Mouse (Mus musculus) CH12.LX (cell line): ENCODE measurements around the gene Rac3. TPM values are rescaled to one million over a fixed set of nuclear protein-coding genes. Genes with fewer than 3 reads are reported as not detected.
A peak's percentile ranks its signal among the peaks of the same experiment; 100 is the strongest.

Experiments used
- DNase-seq: peaks from one replicate; pipeline ENCODE4 v3.0.0-alpha.2; 2013; ENCODE audit errors: extremely low read depth
- H3K27ac ChIP-seq: 2 replicates; pipeline ENCODE4 v1.5.1; 2012; ENCODE audit warnings: low read depth, mild to moderate bottlenecking, control low read depth, moderate library complexity; ENCODE audit not compliant: insufficient read depth
- H3K27me3 ChIP-seq: replicated peaks from 2 replicates; pipeline ENCODE3; 2012; ENCODE audit warnings: inconsistent platforms
- H3K36me3 ChIP-seq, 2 experiments: replicated peaks in 1 of 2; 2 replicates each; pipeline versions ENCODE3 to v1.6.1; 2012; ENCODE audit warnings: inconsistent platforms in 1 of 2, low read length in 1 of 2, mild to moderate bottlenecking in 1 of 2, mixed read lengths in 1 of 2, moderate library complexity in 1 of 2; ENCODE audit not compliant: control insufficient read depth in 1 of 2, insufficient read depth in 1 of 2
- H3K4me1 ChIP-seq, 2 experiments: 2 replicates each; pipeline ENCODE4 v1.6.1; 2012; ENCODE audit warnings: inconsistent platforms in 1 of 2, moderate library complexity in 1 of 2; ENCODE audit not compliant: insufficient read depth in 2 of 2, control insufficient read depth in 1 of 2
- H3K4me2 ChIP-seq: 2 replicates; pipeline ENCODE4 v1.6.1; 2012; ENCODE audit warnings: low read depth, mild to moderate bottlenecking, control low read depth; ENCODE audit not compliant: poor library complexity, insufficient read depth, severe bottlenecking
- H3K4me3 ChIP-seq, 3 experiments: fragments of 150-350 bp in 1 of 3; sonication (generic) in 1 of 3; replicated peaks in 1 of 3; 2 replicates each; pipeline versions ENCODE3 to v1.5.1; 2011 to 2012; ENCODE audit warnings: low read depth in 2 of 3, low read length in 2 of 3, mild to moderate bottlenecking in 2 of 3, moderate library complexity in 2 of 3, control low read depth in 1 of 3, improper control_type of control experiment in 1 of 3, inconsistent platforms in 1 of 3, mixed read lengths in 1 of 3; ENCODE audit not compliant: poor library complexity in 1 of 3
- H3K79me2 ChIP-seq: replicated peaks from 2 replicates; pipeline ENCODE4 v1.6.1; 2012; ENCODE audit warnings: mild to moderate bottlenecking, moderate library complexity; ENCODE audit not compliant: control insufficient read depth, poor library complexity, insufficient read depth, severe bottlenecking; ENCODE audit errors: extremely low read depth
- H3K9ac ChIP-seq: 2 replicates; pipeline ENCODE4 v1.6.1; 2012; ENCODE audit warnings: low read depth, mild to moderate bottlenecking, control low read depth, moderate library complexity; ENCODE audit not compliant: insufficient read depth
- H3K9me3 ChIP-seq: replicated peaks from 2 replicates; pipeline ENCODE3; 2012; ENCODE audit warnings: low read length, inconsistent platforms, mixed read lengths
- CHD1 ChIP-seq: IDR thresholded peaks from 2 replicates; pipeline ENCODE4 v1.6.1; 2012; ENCODE audit warnings: low read depth, low read length, improper control_type of control experiment, inconsistent platforms
- CHD2 ChIP-seq: IDR thresholded peaks from 2 replicates; pipeline ENCODE4 v1.6.1; 2011; ENCODE audit warnings: low read length, improper control_type of control experiment
- CTCF ChIP-seq, 2 experiments: IDR thresholded peaks in 1 of 2; conservative IDR thresholded peaks in 1 of 2; 2 replicates each; pipeline ENCODE4 v1.5.1; 2011 to 2012; ENCODE audit warnings: low read depth in 2 of 2, low read length in 2 of 2, improper control_type of control experiment in 1 of 2, inconsistent platforms in 1 of 2, mild to moderate bottlenecking in 1 of 2, moderate library complexity in 1 of 2
- ELF1 ChIP-seq: IDR thresholded peaks from 2 replicates; pipeline ENCODE4 v1.6.1; 2014; ENCODE audit warnings: low read depth, mild to moderate bottlenecking, inconsistent platforms, low read length, improper control_type of control experiment
- GABPA ChIP-seq: IDR thresholded peaks from 2 replicates; pipeline ENCODE4 v1.6.1; 2012; ENCODE audit warnings: low read depth, low read length, improper control_type of control experiment, inconsistent platforms; ENCODE audit not compliant: insufficient replicate concordance
- MAX ChIP-seq: IDR thresholded peaks from 2 replicates; pipeline ENCODE4 v1.6.1; 2011; ENCODE audit warnings: low read length, improper control_type of control experiment
- NELFE ChIP-seq: IDR thresholded peaks from 2 replicates; pipeline ENCODE4 v1.6.1; 2011; ENCODE audit warnings: low read depth, low read length, improper control_type of control experiment
- POLR2AphosphoS2 ChIP-seq: IDR thresholded peaks from 2 replicates; pipeline ENCODE4 v1.6.1; 2011; ENCODE audit warnings: low read depth, low read length, improper control_type of control experiment
- TCF12 ChIP-seq: IDR thresholded peaks from 2 replicates; pipeline ENCODE4 v1.6.1; 2014; ENCODE audit warnings: low read depth, mild to moderate bottlenecking, inconsistent platforms, low read length, improper control_type of control experiment
- dilution Hi-C: fragments of 300-500 bp; cut with MboI; formaldehyde crosslinking; loops from 2 replicates; pipeline ENCODE4 v1.14.3; 2020; ENCODE audit warnings: low sequenced_read_pairs; ENCODE audit not compliant: extremely low pct_unique_long_range_greater_than_20kb, extremely low pct_ligation_motif_present
- in situ Hi-C: fragments of 300-500 bp; cut with MboI; formaldehyde crosslinking; loops from 3 replicates; pipeline ENCODE4 v1.14.3; 2019; ENCODE audit warnings: low sequenced_read_pairs, low pct_ligation_motif_present, low pct_unique_long_range_greater_than_20kb, mixed read lengths
- polyA plus RNA-seq: library from polyadenylated mRNA; unstranded; fragments of >175 nt; gene quantifications from 2 replicates; pipeline ENCODE4 v1.2.1, GENCODE M21; 2012; ENCODE audit warnings: low read depth; ENCODE audit not compliant: insufficient read length
- total RNA-seq, 2 experiments: library from RNA; depleted of rRNA; stranded (reverse); fragments of 300-350 nt in 1 of 2; fragments of >200 nt in 1 of 2; gene quantifications; 2 replicates each; pipeline ENCODE4 v1.2.3; 2012 to 2014

The Rac3 gene
- total and polyA plus RNA-seq, 3 experiments: 3.4 to 8.9 (median 5.5) TPM

DNA sequence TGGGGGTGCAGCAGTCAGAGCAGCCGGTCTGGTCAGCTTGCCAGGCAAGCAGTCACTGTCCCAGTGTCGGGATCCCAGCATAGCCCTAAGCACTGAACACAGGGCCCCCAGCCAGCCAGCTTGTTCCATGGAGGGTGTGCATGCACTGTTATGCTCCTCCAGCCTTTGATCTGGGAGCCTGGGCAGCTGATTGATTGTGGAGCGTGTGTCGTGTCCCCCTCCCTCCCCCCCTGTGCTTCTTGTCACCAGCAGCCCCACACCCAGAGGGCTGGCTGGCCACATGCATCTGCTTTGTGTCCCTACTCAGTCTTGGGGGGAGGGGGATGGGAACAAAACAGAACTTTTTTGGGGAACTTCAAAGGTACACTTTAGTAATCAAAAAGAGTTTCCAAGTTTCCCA, 26.1 kb upstream of the Rac3 start:
- Histone ChIP-seq H3K4me1 (0 out of 4 replicates have a peak, but pooled peaks cover 2 to 5% of the 10 kb centered on the region in 2 experiments), H3K9ac (no peak overlapping the region), H3K79me2 (no peaks in the 10 kb centered on the region), H3K4me3 (no peak overlapping the region)
- TF ChIP-seq MAX (no peak), NELFE (no peak), TCF12 (no peak), POLR2AphosphoS2 (no peak)
- TF ChIP-seq, all 38 proteins: peak for 0
- H3K4me2 ChIP-seq: no peak overlapping the region
- in situ Hi-C loops: no loop called here
- no peaks in the 10 kb centered on the region for H3K27me3 ChIP-seq
- dilution Hi-C loops: no loop called here
- no peak overlapping the region for H3K27ac ChIP-seq
- H3K9me3 ChIP-seq: peaks cover 8% of the 10 kb centered on the region
- DNase-seq: no peak
- peaks cover 47 to 95% of the 10 kb centered on the region in 2 experiments for H3K36me3 ChIP-seq

DNA sequence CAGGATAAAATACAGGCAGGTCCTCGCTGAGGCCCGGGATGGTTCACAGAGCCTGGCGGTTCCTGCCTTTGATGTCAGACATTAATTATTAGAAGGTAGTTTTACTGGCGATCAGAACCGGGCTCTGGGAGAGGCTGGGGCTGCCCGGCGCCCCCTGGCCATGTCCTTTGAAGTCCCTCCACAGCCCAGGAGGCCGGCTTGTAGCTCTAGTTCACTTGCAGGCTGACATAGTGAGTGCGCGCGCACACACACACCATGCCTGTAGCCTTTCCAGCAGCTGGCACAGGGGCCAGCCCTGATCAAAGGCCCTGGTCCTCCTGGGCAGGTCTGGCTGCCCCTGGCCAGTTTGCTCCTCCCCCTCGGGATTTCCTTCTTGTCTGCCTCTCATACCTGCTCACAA, 25.6 kb upstream of the Rac3 start:
- in situ Hi-C loops (no loop called here), dilution Hi-C loops (no loop called here)
- Histone ChIP-seq H3K27ac (no peak overlapping the region), H3K9ac (no peak overlapping the region), H3K36me3 (peaks cover 49 to 95% of the 10 kb centered on the region in 2 experiments), H3K4me3 (no peak overlapping the region), H3K79me2 (no peaks in the 10 kb centered on the region), H3K27me3 (no peaks in the 10 kb centered on the region), H3K9me3 (peaks cover 8% of the 10 kb centered on the region), H3K4me2 (no peak overlapping the region), H3K4me1 (0 out of 4 replicates have a peak, but pooled peaks cover 2 to 5% of the 10 kb centered on the region in 2 experiments)
- no peak for TF ChIP-seq CHD1
- TF ChIP-seq CHD2: no peak
- TF ChIP-seq ELF1: no peak
- no peak for DNase-seq

GRCm38 (mm10) chr11:120696568-120696967, 24.7 kb upstream of the Rac3 start:
- Histone ChIP-seq H3K27me3 (no peaks in the 10 kb centered on the region), H3K27ac (no peak overlapping the region), H3K4me3 (no peak overlapping the region), H3K9ac (no peak overlapping the region), H3K79me2 (no peaks in the 10 kb centered on the region), H3K4me1 (0 out of 4 replicates have a peak, but pooled peaks cover 2 to 5% of the 10 kb centered on the region in 2 experiments), H3K9me3 (peaks cover 8% of the 10 kb centered on the region), H3K36me3 (peaks cover 55 to 98% of the 10 kb centered on the region in 2 experiments), H3K4me2 (no peak overlapping the region)
- in situ Hi-C loops: no loop called here
- DNase-seq: no peak
- peak; percentile 27 to 57 for TF ChIP-seq CTCF (conservative IDR thresholded peaks at IDR 0.05 in 1 of 2, IDR thresholded peaks at IDR 0.05 in 1 of 2; ENCODE audit: low read depth in 2 of 2, low read length in 2 of 2)
- TF ChIP-seq GABPA: no peak
- dilution Hi-C loops: no loop called here
